Mouse (Mus musculus) telencephalon, adult 2 months (tissue): Measurements from ENCODE around the gene Mecom.

ENCODE experiments used
- DNase-seq: peaks from one replicate; pipeline ENCODE4 v3.0.0-alpha.2; 2011; ENCODE audit warnings: low read depth, low spot score

Mecom gene

DNA sequence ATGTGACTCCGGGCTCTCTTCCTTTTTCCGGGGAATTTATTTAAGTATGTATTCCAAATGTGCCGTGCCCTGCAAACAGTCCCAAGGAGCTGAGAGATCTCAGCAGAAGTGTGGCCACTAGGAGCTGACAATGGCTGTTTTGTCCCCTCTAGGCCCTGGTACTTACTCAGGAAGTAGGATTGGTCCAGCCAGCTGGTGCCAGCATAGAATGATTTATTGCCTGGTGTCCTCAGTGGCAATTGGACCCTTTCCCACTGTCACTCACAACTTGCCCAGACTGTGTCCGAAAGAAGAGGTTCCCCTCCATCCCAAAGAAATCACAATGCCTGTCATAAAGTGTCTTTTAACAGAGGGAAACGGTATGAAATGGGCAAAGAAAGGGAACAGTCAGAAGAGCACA, 340.4 kb downstream of the Mecom start:
- DNase-seq, result no peak

DNA sequence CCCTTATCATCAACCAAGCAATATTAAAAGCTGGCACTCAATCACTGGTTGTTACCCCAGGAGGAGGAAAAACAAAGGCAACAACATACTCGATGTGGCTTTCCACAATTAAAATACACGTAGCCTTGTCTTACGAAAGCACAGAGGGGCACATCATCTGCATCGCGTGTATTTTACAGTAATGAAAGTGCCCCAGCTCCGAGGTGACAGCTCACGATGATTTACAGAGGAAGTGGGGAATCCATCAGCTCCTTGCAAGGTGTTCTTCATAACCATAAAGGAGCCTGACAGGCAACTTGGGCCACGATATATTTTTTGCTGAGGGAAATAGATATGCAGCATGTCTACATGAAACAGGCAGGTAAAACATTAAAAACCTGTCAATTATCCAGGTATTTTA, 341.7 kb downstream of the Mecom start:
- DNase-seq, result no peak

DNA sequence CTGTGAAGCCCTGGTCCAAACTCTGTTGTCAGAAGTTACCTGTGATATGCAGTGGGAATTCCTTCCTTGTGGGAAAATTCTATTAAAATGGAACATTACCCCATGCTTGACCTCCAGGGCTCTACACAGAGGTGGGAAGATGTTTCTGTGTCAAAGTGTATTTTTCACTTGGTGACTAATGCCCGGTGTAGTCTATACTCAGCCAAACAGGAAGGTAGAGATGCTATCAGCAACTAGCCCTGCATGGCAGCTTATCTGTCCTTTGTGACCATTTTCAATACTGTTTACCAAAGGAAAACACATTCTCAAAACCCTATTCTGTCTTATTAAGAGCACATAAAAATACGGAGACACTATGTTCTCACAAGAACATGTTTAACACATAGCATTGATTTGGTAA, 344.0 kb downstream of the Mecom start:
- no peak for DNase-seq

DNA sequence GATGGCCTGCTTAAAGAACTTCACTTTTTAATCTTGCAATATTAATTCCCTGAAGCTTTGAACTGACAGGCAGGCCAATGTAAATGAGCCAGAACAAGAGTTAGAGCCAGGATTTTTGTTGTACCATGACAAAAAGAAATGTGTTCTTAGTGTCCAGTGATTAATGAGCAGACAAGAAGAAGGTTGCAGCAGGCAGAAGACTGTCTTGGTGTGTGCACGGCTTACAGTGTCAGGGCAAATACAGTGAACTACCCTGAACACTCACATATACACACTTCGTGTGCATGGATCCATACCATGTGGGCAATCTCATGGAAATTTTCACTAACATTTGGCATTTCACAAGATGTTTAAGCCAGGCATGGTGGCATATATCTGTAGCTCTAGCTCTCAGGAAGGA, 349.0 kb downstream of the Mecom start:
- no peak for DNase-seq

DNA sequence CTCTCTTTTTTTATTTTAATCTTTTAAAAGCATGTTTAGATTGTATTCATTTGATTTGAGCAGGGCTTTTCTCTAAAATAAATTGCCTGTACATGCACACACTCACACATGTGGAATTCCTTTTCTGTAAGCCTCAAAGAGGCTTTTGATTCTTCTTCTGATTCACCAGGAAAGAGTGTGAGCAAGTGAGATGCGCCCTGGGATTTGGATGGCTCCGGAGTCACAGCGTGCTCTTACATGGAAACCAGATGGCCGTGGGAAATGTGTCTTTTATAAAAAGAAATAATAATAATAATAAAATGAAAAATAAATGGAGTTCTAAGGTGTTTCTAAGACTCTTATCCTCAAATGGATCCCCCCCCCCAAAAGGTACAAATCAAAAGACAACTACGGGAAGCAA, 349.6 kb downstream of the Mecom start:
- no peak for DNase-seq

DNA sequence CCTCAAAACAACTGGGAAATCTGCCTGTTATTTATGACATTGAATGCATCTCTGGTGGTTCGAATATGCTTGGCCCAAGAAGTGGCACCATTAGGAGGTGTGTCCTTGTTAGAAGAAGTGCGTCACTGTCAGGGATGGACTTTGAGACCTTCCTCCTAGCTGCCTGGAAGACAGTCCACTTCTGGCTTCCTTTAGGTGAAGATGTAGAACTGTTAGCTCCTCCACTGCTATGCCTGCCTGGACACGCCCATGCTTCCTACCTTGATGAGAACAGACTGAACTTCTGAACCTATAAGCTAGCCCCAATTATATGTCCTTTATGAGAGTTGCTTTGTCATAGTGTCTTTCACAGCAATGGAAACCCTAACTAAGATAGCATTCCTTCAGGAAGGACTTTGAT, 352.6 kb downstream of the Mecom start:
- DNase-seq, result no peak

DNA sequence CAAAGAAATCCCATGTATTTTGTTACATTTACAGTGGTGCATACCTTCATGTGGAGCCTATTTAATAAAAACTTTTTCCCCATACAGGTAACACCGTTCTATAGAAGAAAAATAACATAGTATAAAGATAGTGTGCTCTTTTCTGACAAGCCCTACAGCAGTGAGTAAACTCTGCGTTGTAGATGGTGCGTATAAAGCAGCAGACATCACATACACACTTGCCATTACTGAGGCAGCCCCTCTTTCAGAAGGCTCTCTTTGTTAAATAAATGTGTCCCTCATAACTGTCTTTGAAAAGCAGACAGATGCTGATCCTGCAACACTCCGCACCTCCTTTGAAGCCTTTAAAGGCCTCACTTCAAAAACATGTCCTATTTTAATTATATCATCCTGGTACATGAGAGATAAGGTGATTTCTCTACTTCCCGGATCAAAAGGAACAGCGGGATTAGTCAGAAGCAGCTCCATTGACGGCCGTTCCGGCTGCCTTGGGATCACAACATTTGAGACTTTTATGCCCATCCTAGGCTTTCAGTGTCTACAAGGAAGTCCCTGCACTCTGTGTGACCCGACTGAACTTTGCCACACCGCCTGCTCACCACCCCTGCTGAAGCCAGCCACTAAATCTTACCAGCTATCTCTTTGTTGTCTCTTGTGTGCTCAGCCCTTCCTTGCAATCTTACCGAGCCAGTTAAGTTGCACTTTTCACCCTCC, 355.4 kb downstream of the Mecom start:
- DNase-seq, result no peak

DNA sequence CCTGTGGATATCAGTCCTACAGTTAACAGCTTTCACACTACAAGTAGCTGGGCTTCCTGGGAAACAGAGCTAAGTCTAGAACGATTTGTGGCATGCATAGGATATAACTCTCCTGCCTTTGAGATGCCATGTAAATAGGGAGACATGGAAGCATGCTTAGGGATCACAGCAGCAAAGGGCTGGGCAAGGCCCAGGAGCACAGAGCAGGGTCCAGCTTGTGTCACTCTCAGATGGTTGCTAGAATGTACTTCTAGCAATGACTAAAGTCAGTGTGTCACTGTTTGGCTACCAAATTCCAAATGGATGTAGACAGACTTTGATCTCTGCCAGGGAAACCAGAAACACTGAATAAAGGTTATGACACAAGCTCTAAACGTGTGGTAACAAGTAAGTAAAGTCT, 358.5 kb downstream of the Mecom start:
- no peak for DNase-seq

DNA sequence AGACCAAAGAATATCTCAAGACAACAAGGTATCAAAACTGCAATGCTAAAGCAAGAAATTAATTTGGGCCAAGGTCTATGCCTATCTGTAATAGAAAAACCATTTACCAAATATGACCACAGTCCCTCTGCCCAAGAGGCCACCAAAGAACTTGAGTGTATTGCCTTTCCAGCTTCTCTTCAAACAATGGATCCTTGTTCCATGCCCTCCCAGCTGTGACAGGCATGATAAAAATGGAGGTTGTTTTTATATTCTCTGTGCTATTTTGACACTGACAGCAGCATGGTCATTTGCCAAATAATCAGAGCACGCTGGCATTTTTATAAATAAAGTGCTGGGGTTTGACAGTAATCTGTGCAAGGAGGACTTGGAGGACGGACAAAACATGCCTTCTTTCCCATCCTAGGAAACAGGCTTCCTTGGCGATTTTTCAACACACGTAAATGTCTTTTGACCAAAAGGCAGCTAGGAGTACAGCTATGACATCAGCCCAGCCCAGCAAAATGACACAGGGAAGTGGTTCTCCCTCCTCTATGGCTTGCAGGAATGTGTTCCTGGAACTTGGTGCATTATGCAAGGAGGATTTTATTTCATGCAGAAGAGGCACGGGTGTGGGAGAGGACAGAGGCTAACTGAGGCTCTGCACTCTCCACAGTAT, 359.9 kb downstream of the Mecom start:
- no peak for DNase-seq

DNA sequence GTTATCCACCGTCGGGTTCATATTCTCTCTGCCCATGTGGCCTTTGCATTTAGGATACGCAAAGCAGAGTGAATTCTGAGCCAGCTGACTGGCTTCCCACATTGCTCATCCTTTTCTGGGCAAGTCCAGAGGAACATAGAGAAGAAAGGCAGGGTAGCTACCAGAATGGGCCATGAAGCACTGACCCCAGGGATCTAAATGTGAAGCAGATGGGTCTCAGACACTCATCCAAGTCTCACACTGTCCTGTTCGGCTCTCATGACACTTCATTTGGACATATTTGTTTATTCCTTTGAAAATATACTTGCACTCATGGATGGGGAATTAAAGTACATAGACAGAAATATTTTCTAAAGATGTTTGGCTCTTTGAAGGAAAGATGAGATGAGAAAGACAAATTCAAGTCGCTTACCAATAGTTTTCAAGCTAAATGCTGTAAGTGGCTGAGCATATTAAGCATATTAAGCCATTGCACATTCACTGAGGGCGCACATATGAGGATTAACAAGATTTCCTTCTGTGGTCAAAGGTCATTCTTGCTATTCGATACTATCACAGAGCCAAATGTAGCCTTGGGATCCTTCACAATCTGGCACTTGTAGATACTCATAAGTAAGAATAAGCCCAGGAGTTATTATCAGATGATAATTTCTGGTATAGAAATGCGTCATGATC, 365.9 kb downstream of the Mecom start:
- DNase-seq, result no peak

DNA sequence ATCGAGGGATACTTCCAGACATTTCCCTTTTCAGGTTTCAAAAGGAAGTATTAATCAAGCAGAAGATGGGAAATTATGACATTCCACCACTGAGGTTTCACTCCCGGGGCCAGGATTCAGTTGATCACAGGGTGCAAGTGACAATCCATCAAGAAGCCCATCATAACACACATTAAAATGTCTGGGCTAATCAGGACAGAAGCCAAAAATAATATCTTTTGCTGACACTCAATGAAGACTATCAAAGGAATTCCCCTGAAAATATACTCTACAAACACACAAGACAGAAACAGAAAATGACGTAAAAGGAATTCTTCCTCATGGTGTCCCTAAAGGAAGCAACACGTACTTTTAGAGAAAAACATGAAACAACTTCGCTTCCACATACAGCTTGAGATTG, 371.2 kb downstream of the Mecom start:
- no peak for DNase-seq

DNA sequence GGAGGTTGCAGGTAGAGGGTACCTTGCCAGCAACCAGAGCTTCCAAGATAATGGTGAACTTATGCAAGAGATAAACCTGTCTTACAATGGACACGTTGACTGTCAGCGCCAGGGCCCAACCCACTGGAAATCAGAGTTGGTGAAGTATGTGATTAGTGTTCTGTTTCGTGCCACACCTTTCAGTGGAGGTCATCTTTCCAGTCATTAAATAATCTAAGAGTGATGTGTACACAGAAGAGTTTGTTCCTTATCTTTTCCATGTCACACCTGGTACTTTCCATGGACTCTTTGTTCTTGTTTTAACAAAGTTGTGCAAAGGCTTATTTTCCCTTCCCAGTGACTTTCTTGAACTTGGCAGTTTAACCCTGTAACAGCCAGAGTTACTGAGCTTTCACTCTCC, 374.0 kb downstream of the Mecom start:
- DNase-seq, result no peak

DNA sequence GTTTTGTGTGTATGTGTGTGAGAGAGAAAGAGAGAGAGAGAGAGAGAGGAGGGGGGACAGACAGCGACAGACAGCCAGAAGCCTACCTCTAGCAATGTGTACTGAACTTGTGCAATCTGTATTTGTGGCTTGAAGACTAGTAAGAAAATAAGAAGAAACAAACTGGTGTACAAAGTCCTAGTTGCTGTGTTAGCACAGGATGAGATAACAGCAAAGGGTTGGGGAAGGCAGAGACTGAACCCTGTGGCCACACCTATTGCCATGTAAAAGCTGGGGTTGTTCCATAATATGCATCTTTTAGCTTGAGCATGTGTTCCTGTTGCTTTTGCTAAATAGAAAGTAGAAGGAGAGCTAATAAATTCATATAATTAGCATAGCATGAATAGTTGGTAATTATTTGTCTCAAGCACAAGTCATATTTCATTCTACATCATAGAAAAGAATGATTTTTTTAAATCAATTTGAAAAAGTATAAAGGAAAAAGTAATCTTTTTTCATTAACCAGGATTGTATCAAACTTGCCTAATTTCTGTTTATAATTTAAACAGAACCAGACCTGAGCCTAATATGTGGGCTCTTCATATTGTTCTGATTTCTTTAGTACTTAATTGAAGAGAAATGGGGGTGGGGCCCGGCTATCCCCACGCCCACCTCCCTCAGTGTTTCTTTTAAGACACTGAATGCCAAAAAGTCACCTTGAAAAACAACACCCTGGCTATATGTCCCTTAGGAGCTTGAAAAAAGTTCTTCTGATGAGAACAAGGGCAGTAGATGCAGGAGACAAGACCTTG, 379.2 kb downstream of the Mecom start:
- no peak for DNase-seq

DNA sequence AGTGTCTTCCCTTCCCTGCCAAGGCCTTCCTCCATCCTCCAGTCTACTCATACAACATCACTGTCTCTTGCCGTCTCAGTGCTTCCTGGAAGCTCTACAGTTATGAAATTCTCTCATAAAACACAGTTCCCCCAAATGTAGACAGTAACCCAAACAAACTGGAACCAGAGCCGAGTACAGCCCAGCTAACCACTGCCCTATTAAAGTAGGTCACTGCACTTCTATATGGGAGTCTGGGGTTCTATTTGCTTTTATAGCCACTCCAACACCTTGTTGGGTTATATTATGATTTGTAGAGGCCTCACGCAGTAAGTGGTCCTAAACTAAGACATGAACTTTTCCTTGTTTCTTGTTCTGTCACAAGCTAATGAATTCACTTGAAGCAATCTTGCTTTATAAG, 380.8 kb downstream of the Mecom start:
- DNase-seq, result no peak

DNA sequence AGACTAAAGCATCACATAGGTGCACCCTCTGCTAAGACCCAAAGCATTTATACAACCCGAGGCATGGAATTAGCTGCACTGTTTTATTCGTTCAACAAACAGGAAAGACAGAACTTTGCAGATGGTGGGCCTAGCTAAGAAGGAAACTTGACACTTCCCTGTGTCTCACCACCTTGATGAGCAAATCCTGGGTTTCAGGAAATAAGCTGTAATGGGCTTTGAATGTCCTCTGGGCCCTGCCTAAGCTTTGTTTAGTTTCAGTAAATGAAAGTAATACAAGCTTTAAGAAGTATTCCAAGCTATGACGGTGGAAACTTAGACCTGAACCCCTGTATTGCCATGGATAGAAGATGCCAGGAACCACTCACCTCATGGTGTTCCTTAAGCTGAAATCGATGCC, 383.0 kb downstream of the Mecom start:
- DNase-seq, result no peak

DNA sequence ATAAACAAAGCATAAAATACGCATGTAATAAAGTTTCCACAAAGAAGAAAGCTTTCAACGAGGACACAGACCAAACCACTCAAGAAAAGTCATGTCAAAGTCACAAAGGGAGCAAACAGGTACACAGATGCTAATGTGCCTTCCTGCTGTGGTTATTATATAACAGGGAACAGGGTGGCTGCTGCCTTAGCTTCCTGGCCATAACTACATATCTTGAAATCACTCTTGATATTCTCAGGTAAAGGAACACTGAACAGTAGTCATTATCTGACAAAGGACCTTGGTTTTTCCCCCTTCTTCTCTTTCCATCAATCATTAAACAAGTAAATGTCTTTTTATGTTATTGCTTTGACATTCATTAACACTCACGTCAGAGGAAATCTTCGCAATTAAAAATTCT, 384.4 kb downstream of the Mecom start:
- no peak for DNase-seq

DNA sequence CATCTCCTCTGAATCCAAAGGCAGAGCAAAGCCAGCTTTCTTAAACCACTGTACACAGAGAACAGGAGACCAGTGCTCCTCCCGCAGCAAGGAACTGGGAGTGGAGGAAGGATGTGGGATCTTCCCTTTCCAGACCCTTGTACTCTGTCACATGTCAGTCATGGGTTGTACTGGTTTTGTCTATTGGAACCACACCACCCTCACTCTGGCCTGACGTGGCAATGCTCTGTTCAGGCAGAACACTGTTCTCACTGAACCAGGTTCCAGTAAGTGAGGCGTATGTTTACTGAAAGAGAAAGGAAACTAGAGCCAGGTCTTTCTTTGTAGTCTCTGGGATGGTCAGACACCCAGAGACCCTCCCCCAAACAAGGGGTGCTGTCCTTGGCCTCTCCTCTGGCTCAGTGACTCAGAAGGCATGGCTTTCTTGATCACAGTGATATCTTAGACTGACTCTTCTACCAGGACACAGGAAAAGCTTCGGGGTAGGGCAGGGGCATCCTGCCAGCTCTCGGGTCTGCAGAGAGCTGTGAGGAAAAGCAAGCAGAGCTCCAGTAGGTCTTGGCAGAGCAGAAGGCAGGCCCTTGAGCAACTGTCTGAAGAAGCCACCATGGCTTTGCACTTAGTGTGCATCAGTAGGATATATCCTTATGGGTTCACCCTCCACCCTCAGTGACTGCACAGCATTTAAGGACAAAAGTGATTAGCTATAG, 386.7 kb downstream of the Mecom start:
- no peak for DNase-seq

DNA sequence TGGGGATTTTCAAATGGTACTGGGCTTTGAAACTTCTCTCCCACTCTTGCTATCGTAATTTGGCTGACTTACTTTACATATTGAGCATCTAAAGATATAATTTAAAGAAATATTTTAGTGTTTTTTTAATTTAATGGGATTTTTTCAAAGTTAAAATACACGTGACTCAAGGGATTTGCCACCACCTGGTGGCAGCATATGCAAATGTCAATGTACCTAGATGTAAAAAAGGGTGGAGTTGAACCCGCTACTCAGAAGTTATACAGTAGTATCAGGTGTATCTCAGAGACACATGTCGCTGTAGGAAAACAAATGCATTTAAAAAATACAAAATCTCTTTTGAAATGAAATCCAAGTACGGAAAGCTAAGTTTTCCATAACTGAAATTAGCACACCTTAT, 387.5 kb downstream of the Mecom start:
- DNase-seq, result no peak

DNA sequence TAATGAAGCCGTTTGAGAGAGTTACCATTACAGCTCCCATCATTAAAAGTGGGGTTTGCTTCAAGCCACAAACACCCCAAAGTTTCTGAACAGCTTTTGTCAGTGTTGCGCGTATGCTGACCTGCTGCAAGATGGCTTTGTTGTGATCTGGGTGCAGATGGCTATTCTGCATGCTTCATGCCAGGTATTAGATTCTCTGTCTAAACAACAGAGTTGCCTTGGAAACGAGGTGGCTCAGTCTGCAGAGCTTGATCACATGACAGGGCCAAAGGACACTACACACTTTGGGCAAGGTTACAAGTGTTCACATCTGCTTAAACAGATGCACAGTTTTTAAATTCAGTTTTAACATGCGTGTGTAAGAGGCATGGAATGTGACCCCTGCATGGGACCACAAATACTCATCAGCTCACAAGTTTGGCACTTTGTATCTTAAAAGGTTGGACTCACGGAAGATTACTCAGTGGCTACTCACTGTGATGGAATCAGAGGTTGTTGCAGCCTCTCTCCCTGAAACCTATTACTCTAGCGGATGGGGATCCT, 390.6 kb downstream of the Mecom start:
- DNase-seq, result no peak

DNA sequence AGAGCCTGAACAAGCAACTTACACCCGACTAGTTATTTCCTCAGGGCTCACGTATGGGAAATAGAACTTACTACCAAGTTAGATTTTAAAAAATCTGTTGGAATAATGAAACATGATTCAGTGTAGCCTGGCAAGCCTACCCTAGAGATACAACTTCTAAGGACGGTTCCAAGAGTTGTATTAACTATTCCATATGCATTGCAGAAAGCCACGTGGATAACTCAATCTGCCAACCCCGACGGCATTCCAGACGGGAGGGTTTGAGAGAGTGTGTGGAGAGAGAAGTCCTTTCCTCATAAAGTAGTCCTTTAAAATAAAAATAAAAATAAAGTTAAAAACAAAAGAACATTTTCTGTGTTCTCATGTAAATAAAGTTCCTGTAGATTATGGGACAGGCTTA, 393.4 kb downstream of the Mecom start:
- DNase-seq, result no peak

DNA sequence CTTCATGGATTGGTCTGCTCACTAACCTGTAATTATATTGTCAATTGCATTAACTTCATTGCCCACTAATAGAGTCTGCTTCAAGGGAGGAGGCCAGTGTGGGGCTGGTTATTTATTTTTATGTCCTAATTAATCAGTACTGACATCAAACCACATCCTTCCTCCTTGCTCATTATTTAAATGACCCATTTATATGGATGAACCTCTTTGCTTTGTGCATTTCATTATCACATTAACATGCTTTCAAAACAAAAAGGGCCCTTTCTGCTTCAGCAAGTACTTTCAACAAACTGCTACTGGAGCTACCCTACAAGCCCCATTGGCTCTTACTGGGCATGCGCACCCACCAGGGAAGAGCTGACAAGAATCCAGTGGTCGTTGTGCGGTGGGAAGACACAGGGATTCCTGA, 393.9 kb downstream of the Mecom start:
- DNase-seq, result no peak
